Mouse (Mus musculus): Measurements from ENCODE around the gene Prmt2.

DNA sequence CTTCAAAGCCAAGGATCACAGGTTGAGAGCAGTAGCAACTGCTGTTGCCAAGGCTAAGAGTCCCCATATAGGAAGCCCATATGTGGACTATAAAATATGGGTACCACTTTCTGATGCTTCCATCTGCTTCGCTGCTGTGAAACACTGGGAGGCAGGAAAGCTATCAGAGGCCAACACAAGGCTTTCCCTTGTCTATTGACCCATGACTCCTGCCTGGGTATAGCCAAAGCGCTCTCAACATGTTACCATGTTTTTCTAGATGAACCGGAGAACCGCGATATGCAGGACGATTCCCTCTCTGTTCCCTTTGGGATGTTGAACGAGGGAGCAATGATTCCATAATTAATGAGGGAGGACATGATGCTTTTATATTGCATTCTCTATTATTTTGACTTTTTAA lies 26.9 kb downstream of the Prmt2 start:
- TF ChIP-seq CTCF (conservative IDR thresholded peaks at IDR 0.05; ENCODE audit: insufficient read depth, insufficient read length, low read depth, low read length) (no peak), POLR2A (IDR thresholded peaks at IDR 0.05; ENCODE audit: low read depth, low read length) (no peak)
